Mouse (Mus musculus): ENCODE data around the gene 1700080E11Rik.
"Not testable (repeated sequence)": the region's sequence is repeated elsewhere in the genome, so short reads cannot be mapped to it uniquely, and the experiment has no call there.

The 1700080E11Rik gene

GRCm38 (mm10) chr9:105144992-105145391, at the start of gene 1700080E11Rik:
Gene 1700080E11Rik, minus strand, starts transcription at chr9:105145092.
- in situ Hi-C loops (cut with MboI, MseI), result no loop called here

GRCm38 (mm10) chr9:105186725-105187124, 41.8 kb upstream of the 1700080E11Rik start:
- in situ Hi-C loops (cut with MboI, MseI), result no loop called here

GRCm38 (mm10) chr9:105182392-105182791, 37.5 kb upstream of the 1700080E11Rik start:
- in situ Hi-C loops (cut with MboI, MseI), result no loop called here

GRCm38 (mm10) chr9:105139204-105139603, 5.7 kb downstream of the 1700080E11Rik start:
- in situ Hi-C loops (cut with MboI, MseI), result loop anchor here (10.0 kb wide), 2 partner anchors 256 to 506 kb away; partner anchors contain the start of genes Aste1, Nek11 and Pik3r4

- in situ Hi-C loops (cut with MboI, MseI), result loop anchor here (10.0 kb wide), 2 partner anchors 258 to 508 kb away; partner anchors contain the start of genes Aste1, Nek11 and Pik3r4
Measured at GRCm38 (mm10) chr9:105136404-105136803, 8.5 kb downstream of the 1700080E11Rik start.

GRCm38 (mm10) chr9:105134536-105134935, 10.4 kb downstream of the 1700080E11Rik start:
- in situ Hi-C loops (cut with MboI, MseI), result loop anchor here (5.0 to 10.0 kb wide), 3 partner anchors 233 to 510 kb away; partner anchors contain the start of genes Aste1, Nek11 and Pik3r4

GRCm38 (mm10) chr9:105132002-105132367, 12.9 kb downstream of the 1700080E11Rik start:
- in situ Hi-C loops (cut with MboI, MseI), result loop anchor here (5.0 to 10.0 kb wide), 3 partner anchors 235 to 513 kb away; partner anchors contain the start of genes Aste1, Nek11 and Pik3r4

- in situ Hi-C loops (cut with MboI, MseI), result loop anchor here (5.0 to 10.0 kb wide), 3 partner anchors 236 to 513 kb away; partner anchors contain the start of genes Aste1, Nek11 and Pik3r4
Measured at GRCm38 (mm10) chr9:105131253-105132001, 13.5 kb downstream of the 1700080E11Rik start, which contains the start of gene Nudt16. Gene Nudt16, minus strand, starts transcription at chr9:105131824.

GRCm38 (mm10) chr9:105130331-105130730, 14.6 kb downstream of the 1700080E11Rik start:
- in situ Hi-C loops (cut with MboI, MseI), result loop anchor here (5.0 to 10.0 kb wide), 3 partner anchors 237 to 514 kb away; partner anchors contain the start of genes Aste1, Nek11 and Pik3r4

- in situ Hi-C loops (cut with MboI, MseI), result not testable (repeated sequence)
Measured at GRCm38 (mm10) chr9:105125206-105125605, 19.7 kb downstream of the 1700080E11Rik start.

GRCm38 (mm10) chr9:105103893-105104292, 41.0 kb downstream of the 1700080E11Rik start:
- in situ Hi-C loops (cut with MboI, MseI), result no loop called here

GRCm38 (mm10) chr9:105101911-105102310, 43.0 kb downstream of the 1700080E11Rik start:
- in situ Hi-C loops (cut with MboI, MseI), result no loop called here

GRCm38 (mm10) chr9:105100807-105101570, 43.9 kb downstream of the 1700080E11Rik start:
- in situ Hi-C loops (cut with MboI, MseI), result no loop called here
